Mouse (Mus musculus) thymus, postnatal 0 days (tissue): ENCODE measurements around the gene Flnb. TPM values are rescaled to one million over a fixed set of nuclear protein-coding genes. Genes with fewer than 3 reads are reported as not detected.

Source experiments
- DNase-seq: peaks from one replicate; pipeline ENCODE4 v3.0.0-alpha.2; 2015; ENCODE audit warnings: low spot score
- polyA plus RNA-seq: library from polyadenylated mRNA; unstranded; fragments of >200 nt; fragmentation: Nextera tagmentation; extraction: Ambion mirVana; gene quantifications from 2 replicates; pipeline ENCODE4 v1.2.1, GENCODE M21; 2015

Gene Flnb
- polyA plus RNA-seq, 1 experiment from 2014 or later = 8.2 TPM

- no peak for DNase-seq
These were observed 44.5 kb downstream of the Flnb start for GRCm38 (mm10) chr14:7862226-7862625.

DNA sequence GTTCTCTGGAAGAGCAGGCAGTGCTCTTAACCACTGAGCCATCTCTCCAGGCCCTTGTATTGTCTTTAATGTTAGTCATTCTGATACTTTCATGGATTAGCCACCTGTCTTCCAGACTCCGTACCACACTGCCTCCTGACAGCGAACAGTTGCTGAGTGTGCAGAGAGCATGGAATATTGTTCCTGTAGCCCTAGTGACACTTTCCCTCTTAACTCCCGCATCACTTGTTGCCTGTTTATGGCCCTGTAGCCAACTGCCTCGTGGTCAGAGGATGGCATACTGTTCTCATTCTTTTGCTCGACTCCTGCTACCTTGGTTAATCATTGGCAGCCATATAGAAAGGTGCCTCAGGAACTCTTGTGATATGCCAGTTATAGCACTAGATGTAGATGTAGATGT, 45.4 kb downstream of the Flnb start:
- DNase-seq = no peak

- no peak for DNase-seq
These were observed 46.2 kb downstream of the Flnb start for GRCm38 (mm10) chr14:7863871-7864505.

GRCm38 (mm10) chr14:7864506-7864899, 46.7 kb downstream of the Flnb start:
- DNase-seq = no peak

DNA sequence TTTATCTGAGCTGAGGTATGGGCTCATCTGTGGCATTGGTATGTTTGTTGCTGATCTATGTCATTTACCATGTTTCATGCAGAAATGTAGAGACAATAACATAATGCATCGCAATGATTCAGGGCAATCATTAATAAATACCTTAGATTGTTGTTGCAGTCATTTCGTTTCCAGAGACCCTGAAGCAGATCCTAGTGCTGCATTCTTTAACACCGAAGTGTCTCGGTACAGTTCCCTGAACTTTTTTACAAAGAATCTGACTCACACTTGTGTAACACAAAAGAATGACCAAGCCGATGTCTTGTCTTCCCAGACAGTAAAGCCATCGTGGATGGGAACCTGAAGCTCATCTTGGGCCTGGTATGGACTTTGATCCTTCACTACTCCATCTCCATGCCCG, 49.5 kb downstream of the Flnb start:
- DNase-seq = no peak

DNA sequence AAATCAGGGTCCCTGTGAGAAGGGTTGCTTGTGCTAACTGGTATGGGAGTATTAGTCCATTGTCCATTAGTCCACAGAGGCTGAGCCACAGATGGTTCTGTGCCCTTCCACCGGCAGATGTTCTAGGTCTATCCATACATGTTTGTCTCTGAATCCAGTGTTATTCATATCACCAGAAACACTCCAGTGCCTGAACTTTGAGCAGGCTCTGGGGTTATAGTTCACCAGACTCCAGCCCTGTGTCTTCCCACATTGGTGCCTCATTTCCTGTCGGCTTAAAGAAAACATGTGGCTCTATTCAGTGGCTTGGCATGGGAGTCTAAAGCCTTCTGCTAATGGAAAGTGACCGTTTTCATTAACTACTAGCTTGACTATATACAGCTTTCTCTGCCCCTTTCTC, 50.1 kb downstream of the Flnb start:
- no peak for DNase-seq

- DNase-seq = no peak
These were observed 52.0 kb downstream of the Flnb start for GRCm38 (mm10) chr14:7869796-7870195.

- no peak for DNase-seq
These were observed 55.8 kb downstream of the Flnb start for GRCm38 (mm10) chr14:7873552-7873951.

GRCm38 (mm10) chr14:7874495-7874894, 56.7 kb downstream of the Flnb start:
- DNase-seq = no peak

DNA sequence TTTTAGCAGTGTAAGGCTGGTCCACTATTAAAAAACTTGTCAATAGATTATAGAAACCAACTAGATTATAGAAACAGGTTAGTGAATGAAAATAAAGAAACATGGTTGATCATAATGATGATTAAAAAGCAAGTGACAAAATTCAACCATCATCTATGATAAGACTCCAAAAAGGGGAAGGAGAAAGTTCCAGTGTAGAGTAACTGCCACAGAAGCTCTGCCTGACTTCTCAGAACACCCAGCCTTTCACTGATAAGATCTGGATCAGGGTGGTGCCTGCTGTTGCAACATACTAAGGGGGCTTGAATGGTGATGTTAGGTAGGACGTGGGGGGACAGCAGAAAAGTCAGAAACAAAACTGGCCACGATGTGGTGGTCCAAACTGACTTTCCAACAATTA, 60.2 kb downstream of the Flnb start:
- DNase-seq = no peak

GRCm38 (mm10) chr14:7880389-7880788, 62.6 kb downstream of the Flnb start:
- no peak for DNase-seq

- no peak for DNase-seq
These were observed 63.8 kb downstream of the Flnb start for GRCm38 (mm10) chr14:7881533-7881932.

- DNase-seq = no peak
These were observed 64.3 kb downstream of the Flnb start for GRCm38 (mm10) chr14:7882050-7882449.

DNA sequence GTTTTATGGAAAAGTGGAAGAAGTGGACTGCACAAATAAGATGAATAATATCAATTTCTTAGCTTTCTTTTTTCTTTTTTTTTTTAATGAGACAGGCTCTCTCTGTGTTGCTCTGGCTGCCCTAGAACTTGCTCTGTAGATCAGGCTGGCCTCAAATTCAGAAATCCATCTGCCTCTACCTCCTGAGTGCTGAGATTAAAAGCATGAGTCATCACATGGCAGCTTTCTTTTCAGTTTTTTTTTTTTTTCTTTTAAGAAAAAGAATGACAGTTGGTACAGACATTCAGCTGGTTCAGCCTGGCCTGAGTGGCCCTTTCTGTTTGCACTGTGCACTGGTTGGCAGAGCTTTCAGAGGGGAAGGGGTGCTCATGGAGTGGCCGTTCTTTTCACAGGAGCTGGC, 66.4 kb downstream of the Flnb start:
- DNase-seq = no peak

GRCm38 (mm10) chr14:7884841-7885240, 67.1 kb downstream of the Flnb start:
- DNase-seq = no peak

- no peak for DNase-seq
These were observed 67.8 kb downstream of the Flnb start for GRCm38 (mm10) chr14:7885540-7885939.

- DNase-seq = no peak
These were observed 68.3 kb downstream of the Flnb start for GRCm38 (mm10) chr14:7886008-7886407.

DNA sequence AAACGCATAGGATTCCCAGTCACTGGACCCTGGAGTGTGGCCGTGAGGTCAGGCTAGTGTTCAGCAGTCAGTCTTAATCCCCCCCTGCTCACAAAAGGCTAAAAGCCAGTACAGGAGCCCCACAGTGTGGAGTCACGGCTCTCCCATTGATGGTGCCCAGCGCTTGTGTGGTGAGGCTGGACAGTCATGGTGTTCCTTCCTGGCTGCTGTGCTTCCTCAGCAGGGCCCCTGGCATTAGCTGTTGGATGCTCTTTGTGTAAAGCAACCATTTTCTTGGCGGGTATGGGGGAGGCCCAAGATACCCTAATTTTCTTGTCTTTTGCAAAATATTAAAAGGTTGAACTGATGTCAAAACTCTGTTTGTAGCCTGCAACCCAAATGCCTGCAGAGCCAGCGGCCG, 69.4 kb downstream of the Flnb start:
- no peak for DNase-seq

DNA sequence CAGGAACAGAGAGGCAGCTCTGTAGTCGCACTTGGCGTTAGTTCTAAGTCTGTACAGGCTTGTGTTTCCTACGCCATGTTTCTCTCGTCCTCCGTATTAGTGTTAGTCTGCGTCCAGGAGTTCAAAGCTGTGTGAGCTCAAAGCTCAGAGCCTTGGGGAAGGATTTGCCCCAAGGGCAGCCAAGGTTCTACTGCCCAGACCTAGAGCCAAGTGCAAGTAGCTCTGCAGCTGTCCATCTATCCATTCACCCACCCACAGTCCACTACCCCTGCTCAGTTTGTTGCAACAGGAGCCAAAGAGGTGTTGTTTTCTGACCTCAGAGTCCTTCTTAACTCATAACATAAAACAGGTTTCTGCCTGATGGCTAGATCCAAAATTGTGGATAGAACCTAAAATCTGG, 70.5 kb downstream of the Flnb start:
- DNase-seq = no peak

DNA sequence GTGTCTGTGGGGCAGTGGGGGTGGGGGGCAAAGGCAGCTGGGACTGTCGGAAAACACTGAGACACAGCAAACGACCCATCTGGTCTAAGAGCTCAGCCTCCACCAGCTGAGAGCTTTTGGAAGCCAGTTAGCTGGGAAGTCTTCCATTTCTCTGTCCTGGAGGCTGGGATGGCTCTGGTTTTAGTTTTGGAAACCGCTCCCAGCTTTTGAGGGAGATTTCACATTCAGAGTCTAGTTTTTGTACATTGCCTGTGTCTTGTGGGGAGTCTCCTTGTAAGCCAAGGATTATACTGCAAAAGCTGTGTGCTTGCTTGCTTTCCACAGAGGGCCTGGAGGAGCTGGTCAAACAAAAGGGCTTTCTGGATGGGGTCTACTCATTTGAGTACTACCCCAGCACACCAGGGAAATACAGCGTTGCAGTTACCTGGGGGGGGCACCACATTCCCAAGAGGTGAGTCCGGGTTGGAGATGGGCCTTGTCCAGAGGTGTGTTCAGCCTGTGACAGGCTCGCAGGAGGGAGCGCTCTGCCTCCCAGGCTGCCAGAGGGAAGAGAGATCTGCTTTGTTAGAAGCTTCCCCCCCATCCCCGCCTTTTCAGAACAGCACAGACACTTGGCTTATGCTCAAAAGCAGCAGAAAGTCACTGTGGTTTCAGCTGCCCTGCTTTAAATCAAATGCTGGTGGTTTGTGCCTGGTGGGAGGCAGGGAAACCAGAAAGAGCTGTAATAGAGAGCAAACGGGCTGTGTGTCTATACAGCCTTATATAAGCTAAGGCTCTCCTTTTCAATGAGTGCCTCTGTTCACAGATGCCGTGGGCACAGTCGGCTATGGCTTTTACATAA, 71.3 kb downstream of the Flnb start:
- peak; percentile 57 for DNase-seq

DNA sequence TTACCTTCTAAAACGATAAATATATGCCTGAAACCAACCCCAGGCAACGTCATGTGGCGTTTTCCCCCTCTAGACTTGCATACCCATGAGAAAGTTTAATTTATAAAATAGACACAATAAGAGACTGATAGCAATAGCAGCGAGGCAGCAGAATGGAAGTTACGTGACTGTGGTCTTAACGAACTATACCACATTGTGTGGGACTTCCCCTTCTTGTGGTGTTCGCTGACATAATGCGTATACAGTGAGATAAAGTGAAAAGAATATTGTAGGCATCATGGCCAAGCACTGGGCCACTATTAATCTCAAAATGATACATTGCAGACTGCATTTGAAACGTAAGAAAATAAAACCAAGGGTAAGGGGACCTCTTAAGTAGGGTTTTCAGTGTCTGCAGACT, 72.1 kb downstream of the Flnb start:
- no peak for DNase-seq

DNA sequence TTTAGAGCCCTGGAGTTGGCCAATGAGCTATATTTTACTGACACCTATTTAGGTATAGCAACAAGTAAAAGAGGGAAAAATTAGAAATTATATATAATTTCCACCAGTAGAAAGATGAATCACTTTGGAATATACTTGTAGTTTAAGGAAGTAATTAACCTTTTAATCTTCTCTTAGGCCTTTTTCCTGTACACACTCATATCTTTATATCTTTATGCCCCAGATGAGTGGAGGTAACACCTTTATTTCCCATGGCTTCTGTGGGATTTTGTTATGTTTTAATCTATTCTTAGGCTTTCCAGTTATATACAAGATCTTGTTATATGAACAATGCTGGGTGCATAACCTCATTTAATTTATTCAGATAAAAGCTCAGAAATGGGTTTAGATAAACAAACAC, 73.6 kb downstream of the Flnb start:
- DNase-seq = no peak

- no peak for DNase-seq
These were observed 78.4 kb downstream of the Flnb start for GRCm38 (mm10) chr14:7896126-7896525.
